Mouse (Mus musculus) forebrain, embryonic 13.5 days (tissue): ENCODE data around the gene Pramef20. TPM values are rescaled to one million over a fixed set of nuclear protein-coding genes. Genes with fewer than 3 reads are reported as not detected.
"Not testable (repeated sequence)": the region's sequence is repeated elsewhere in the genome, so short reads cannot be mapped to it uniquely, and the experiment has no call there.

ENCODE experiments used
- ATAC-seq: fragments of 200-750 bp; cut with Nextera tagmentation; 2 replicates; pipeline ENCODE4 v1.8.0; 2017
- H3K27ac ChIP-seq: fragments of 300-500 bp; sonication (generic); 2 replicates; pipeline ENCODE4 v1.5.1; 2015; ENCODE audit warnings: inconsistent platforms, mild to moderate bottlenecking, moderate library complexity
- H3K27me3 ChIP-seq: fragments of 300-500 bp; sonication (generic); 2 replicates; pipeline ENCODE4 v1.6.1; 2015; ENCODE audit warnings: mild to moderate bottlenecking, inconsistent platforms
- H3K36me3 ChIP-seq: fragments of 300-500 bp; sonication (generic); 2 replicates; pipeline ENCODE4 v1.6.1; 2015; ENCODE audit warnings: mild to moderate bottlenecking, inconsistent platforms; ENCODE audit not compliant: poor library complexity, severe bottlenecking
- H3K4me1 ChIP-seq: fragments of 300-500 bp; sonication (generic); 2 replicates; pipeline ENCODE4 v1.6.1; 2015; ENCODE audit warnings: inconsistent platforms
- H3K4me2 ChIP-seq: fragments of 300-500 bp; sonication (generic); 2 replicates; pipeline ENCODE4 v1.6.1; 2015; ENCODE audit warnings: inconsistent platforms, mild to moderate bottlenecking, moderate library complexity
- H3K4me3 ChIP-seq: fragments of 300-500 bp; sonication (generic); 2 replicates; pipeline ENCODE4 v1.5.1; 2015; ENCODE audit warnings: mild to moderate bottlenecking, inconsistent platforms
- H3K9ac ChIP-seq: fragments of 300-500 bp; sonication (generic); 2 replicates; pipeline ENCODE4 v1.6.1; 2015; ENCODE audit warnings: mild to moderate bottlenecking, inconsistent platforms
- H3K9me3 ChIP-seq: fragments of 300-500 bp; sonication (generic); replicated peaks from 2 replicates; pipeline ENCODE4 v1.6.1; 2016; ENCODE audit warnings: inconsistent platforms
- WGBS: fragments of 180-500 bp; shearing (Covaris S2); methylation state at CpG from one replicate; pipeline ENCODE4 v1.1.7; 2015; 5-methylcytosine and 5-hydroxymethylcytosine counted together
- polyA plus RNA-seq: library from polyadenylated mRNA; unstranded; fragments of >200 nt; fragmentation: Nextera tagmentation; extraction: Ambion mirVana; gene quantifications from 2 replicates; pipeline ENCODE4 v1.2.1, GENCODE M21; 2015

Gene Pramef20
- polyA plus RNA-seq = not detected in 2 replicates

DNA sequence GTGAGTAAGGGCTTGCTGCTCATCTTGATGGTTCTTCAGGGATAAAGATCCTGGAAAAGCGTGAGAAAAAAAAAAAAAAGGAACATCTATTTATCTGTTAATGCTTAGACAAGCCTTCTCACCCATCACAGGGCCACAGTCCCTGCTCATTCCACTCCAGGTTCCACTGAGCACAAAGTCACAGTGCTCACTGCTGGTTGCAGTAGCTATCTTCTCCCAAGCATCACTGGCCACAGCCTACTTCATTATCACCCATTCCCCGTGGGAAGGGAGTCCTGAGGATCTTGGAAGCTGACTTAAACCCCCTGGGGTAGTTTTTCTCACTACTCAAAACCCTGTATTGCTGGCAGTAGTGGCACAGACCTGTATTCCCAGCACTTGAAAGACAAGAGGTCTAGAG is at the start of gene Pramef20:
Gene Pramef20 (minus strand): TSS at position 23 of the 400 bp plus-strand sequence.
- Histone ChIP-seq H3K27me3 (no peaks in the 10 kb centered on the region), H3K9me3 (peaks cover 58% of the 10 kb centered on the region), H3K9ac (no peak within 1 kb of the TSS), H3K4me1 (no peaks in the 10 kb centered on the region), H3K4me2 (no peak within 1 kb of the TSS), H3K27ac (no peak within 1 kb of the TSS), H3K36me3 (no peaks in the 10 kb centered on the region), H3K4me3 (no peak within 1 kb of the TSS)
- no peak for ATAC-seq
- WGBS = 47% methylated on average over 2 of the region's 2 CpGs

DNA sequence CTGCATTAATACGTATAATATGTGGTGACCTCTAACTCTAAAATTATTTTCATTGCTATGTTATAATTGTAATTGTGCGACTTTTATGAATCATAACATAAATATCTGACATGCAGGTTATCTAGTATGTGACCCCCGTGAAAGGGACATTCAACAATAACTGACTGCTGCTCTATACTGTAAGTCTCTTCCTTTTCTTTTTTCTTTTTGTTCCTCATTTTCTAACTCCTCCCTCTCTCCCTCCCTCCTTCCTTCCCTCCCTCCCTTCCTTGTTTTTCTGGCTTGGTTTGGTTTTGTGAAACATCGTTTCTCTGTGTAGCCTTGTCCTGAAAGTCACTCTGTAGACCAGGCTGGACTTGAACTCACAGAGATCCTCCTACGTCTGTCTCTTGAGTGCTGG is 46.9 kb upstream of the Pramef20 start:
- H3K4me2 ChIP-seq = no peak overlapping the region

DNA sequence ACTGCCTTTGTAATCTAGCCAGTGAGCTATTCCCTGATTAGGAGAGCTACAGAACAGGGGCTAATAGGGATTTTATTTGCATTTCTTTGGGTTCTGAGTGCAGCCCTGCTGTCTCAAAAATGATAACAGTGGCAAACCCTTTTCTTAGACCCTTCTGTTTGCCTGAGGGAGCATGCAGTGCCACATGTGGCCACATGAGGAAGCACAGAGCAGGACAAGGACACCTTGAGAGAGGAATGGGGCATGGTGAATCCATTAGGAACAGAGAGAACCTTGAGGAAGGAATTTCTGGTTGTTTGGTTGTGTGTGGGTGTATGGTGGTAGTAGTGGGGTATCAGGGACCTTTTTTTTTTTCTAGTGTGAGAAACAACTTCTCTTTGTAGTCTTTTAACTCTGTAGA is 42.9 kb upstream of the Pramef20 start:
- H3K9me3 ChIP-seq = peaks cover 70% of the 10 kb centered on the region
- no peak overlapping the region for H3K4me3 ChIP-seq
- no peaks in the 10 kb centered on the region for H3K27me3 ChIP-seq
- H3K36me3 ChIP-seq = no peaks in the 10 kb centered on the region
- no peak for ATAC-seq
- no peak overlapping the region for H3K27ac ChIP-seq
- no peaks in the 10 kb centered on the region for H3K4me1 ChIP-seq
- no peak overlapping the region for H3K9ac ChIP-seq
- H3K4me2 ChIP-seq = no peak overlapping the region

More for the DNA sequence above, 46.9 kb upstream of the Pramef20 start:
- Histone ChIP-seq H3K9ac (no peak overlapping the region), H3K27ac (no peak overlapping the region), H3K4me1 (no peaks in the 10 kb centered on the region), H3K4me3 (no peak overlapping the region), H3K36me3 (no peaks in the 10 kb centered on the region), H3K9me3 (peaks cover 45% of the 10 kb centered on the region), H3K27me3 (no peaks in the 10 kb centered on the region)
- 79% methylated on average over 5 of the region's 5 CpGs for WGBS
- ATAC-seq = no peak

DNA sequence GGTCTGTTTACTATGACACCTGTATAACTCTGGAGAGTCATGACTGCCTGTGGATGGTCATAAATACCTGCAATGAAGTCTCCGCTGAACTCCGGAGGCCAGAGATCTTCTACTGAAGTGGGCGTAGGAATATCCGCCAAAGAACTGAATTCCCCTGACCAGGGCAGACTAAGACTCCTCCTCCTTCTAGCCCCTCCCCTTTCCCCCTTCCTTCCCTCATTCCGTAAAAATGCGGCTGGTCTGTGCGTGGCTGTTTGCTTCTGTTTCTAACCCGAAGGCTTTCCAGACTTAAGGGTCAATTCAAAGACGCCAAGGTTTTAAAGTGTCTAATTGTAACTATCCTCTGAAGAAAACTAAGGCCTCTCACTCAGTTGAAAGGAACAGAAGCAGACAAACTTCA is 30.6 kb upstream of the Pramef20 start, which contains the start of gene Pramef12:
Gene Pramef12 (minus strand): TSS at position 175 of the 400 bp plus-strand sequence.
- ATAC-seq = no peak
- no peaks in the 10 kb centered on the region for H3K4me1 ChIP-seq
- 89% methylated on average over 9 of the region's 9 CpGs for WGBS
- no peak within 1 kb of the TSS for H3K9ac ChIP-seq
- no peak within 1 kb of the TSS for H3K27ac ChIP-seq
- H3K27me3 ChIP-seq = no peaks in the 10 kb centered on the region
- no peak within 1 kb of the TSS for H3K4me3 ChIP-seq
- no peaks in the 10 kb centered on the region for H3K36me3 ChIP-seq
- peaks cover 44% of the 10 kb centered on the region for H3K9me3 ChIP-seq
- no peak within 1 kb of the TSS for H3K4me2 ChIP-seq

DNA sequence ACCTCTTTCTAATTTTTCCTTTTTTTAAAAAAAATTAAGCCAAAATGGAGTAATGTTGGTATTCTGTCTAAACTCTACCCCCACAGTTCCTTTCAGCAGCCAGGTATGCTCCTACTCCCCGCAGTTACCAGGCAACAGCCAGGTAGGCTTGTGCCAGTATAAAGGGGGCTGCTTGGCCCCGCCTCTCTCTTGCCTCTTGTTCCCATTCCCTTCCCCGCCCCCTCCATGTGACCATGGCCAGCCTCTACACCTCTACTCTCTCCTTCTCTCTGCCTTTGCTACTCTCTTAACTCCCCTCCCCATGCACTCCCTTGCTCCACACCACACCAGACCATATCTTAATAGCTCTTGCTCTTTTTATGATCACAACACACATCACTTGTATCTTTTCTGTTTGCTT is 28.5 kb upstream of the Pramef20 start:
- H3K9ac ChIP-seq = no peak overlapping the region
- no peak overlapping the region for H3K4me3 ChIP-seq
- H3K4me1 ChIP-seq = no peaks in the 10 kb centered on the region
- no peak overlapping the region for H3K27ac ChIP-seq
- no peaks in the 10 kb centered on the region for H3K27me3 ChIP-seq
- no peaks in the 10 kb centered on the region for H3K36me3 ChIP-seq
- 53% methylated on average over 3 of the region's 3 CpGs for WGBS
- no peak overlapping the region for H3K4me2 ChIP-seq
- peaks cover 40% of the 10 kb centered on the region for H3K9me3 ChIP-seq
- no peak for ATAC-seq

DNA sequence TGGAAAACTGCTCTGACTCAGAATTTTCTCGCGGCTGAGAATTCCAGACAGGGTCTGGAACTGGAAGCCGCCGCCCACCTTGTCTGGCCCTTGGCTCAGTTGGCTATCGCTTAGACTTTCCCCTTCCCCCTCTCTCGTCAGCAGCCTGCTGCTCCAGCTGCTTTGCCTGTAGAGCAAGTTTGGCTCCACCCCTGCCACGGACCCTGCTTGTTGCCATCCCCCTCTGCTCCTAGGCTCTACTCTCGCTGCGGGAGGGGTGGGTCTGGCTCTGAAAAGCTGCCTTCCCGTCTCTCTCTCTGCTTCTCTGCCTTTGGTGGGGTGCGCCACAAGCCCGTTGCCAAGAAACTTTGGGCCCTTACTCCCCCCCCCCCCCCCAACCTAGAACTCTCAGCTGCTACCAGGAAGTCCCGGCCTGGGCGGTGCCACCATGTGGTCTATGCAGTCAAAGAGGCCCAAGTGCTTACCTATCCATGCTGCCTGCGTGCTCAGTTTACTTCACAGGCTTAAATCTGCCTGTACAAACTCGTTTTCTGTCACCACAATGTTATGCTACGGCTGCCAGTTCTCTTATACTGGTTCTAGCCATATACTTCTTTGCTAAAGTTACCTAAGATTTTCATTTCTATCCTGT is 26.8 kb upstream of the Pramef20 start:
- WGBS = 8% methylated on average over 16 of the region's 17 CpGs
- H3K4me2 ChIP-seq = peak overlapping the region; percentile 16; the same call in 1 of the 2 replicates

DNA sequence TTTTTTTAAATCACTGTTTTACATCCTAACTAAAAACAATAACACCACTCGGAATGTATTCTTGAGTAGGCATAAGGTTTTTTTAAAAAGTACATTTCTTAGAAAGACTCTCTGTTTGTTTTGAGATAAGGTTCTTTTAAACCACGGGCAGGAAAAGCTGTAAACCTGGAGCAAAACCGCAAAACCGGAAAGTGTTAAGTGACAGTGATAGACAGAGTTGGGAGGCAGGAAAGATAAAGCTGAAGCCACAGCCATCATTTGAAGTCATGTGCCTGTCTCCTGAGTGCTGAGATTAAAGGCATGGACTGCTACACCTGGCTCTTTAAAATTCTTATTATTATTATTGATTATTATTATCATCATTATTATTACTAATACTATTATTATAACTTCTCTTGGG is 25.0 kb upstream of the Pramef20 start:
- Histone ChIP-seq H3K9ac (no peak overlapping the region), H3K4me3 (no peak overlapping the region), H3K4me2 (no peak overlapping the region), H3K9me3 (peaks cover 22% of the 10 kb centered on the region), H3K4me1 (no peaks in the 10 kb centered on the region), H3K27ac (no peak overlapping the region), H3K27me3 (no peaks in the 10 kb centered on the region), H3K36me3 (no peaks in the 10 kb centered on the region)
- 95% methylated on average over 4 of the region's 4 CpGs for WGBS
- ATAC-seq = no peak

More for the DNA sequence above, 26.8 kb upstream of the Pramef20 start:
- no peak for ATAC-seq
- Histone ChIP-seq H3K4me1 (no peaks in the 10 kb centered on the region), H3K9me3 (peaks cover 26% of the 10 kb centered on the region), H3K36me3 (no peaks in the 10 kb centered on the region), H3K9ac (no peak overlapping the region), H3K27me3 (no peaks in the 10 kb centered on the region), H3K4me3 (no peak overlapping the region), H3K27ac (no peak overlapping the region)

DNA sequence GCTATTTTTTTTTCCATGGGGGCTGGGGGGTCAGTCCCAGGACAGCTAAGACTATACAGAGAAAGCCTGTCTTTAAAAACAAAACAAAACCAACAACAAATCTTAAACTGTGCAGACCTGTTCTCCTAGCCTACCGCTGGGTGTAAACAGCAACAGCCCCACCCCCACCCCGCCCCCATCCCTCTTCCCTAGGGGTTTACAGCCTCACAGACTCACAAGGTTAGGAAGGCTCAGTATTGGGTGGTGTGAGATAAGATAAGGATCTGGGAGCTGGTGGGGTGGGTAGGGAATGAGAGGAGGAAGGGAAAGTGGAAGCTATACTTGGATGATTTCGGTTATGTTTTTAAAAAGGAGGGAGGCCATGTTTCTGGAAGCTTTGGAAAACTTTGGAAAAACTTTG is 18.6 kb upstream of the Pramef20 start:
- Histone ChIP-seq H3K4me1 (no peaks in the 10 kb centered on the region), H3K9me3 (peaks cover 62% of the 10 kb centered on the region), H3K4me3 (no peak overlapping the region), H3K36me3 (no peaks in the 10 kb centered on the region), H3K9ac (no peak overlapping the region), H3K27me3 (no peaks in the 10 kb centered on the region), H3K27ac (no peak overlapping the region), H3K4me2 (no peak overlapping the region)
- no peak for ATAC-seq
- 45% methylated on average over 3 of the region's 3 CpGs for WGBS

DNA sequence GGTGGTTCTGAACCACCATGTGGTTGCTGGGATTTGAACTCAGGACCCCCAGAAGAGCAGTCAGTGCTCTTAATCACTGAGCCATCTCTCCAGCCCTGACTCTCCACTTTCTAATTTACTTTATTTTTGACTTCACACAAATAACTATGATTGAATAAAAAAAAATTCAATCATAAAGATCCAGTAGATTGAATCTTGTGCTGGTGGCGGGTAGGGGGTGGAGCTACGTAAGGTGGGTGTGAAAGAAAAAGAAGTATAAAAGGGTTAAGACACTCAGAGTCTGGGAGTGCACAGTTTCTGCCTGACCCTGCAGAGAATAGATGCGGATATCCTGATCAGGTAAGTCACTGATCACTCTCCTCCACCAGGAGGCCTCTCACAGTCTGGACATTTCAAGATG is 20.1 kb downstream of the Pramef20 start, which contains the start of gene Gm13119:
Gene Gm13119 (plus strand): TSS at position 301 of the 400 bp plus-strand sequence.
- ATAC-seq, H3K4me1 ChIP-seq, H3K36me3 ChIP-seq, H3K4me2 ChIP-seq, H3K27ac ChIP-seq, H3K27me3 ChIP-seq, H3K9ac ChIP-seq, H3K4me3 ChIP-seq: not testable (repeated sequence)
- WGBS = 92% methylated on average over 3 of the region's 3 CpGs
- peaks cover 44% of the 10 kb centered on the region for H3K9me3 ChIP-seq

DNA sequence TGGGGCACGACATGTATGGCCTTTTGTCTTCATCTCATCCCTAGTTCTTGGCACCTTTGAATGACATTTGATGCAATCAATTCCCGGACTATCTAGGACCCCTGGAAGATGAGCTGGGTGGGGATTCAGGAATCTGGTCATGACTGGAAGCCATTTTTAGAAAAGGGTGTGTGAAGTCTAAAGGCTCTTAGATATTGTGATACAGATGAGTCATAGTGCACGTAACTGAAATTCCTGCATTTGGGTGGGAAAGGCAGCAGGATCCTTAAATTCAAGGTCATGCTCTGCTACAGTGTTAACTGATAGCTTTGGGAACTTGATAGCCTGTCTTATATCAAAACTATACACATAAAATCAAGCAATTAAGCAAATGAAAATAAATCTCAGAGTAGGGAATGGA is 41.9 kb downstream of the Pramef20 start:
- whole genome bisulfite sequencing = 79% methylated on average over 3 of the region's 3 CpGs
- H3K9me3 ChIP-seq, H3K4me2 ChIP-seq, H3K9ac ChIP-seq, H3K36me3 ChIP-seq, H3K27ac ChIP-seq, H3K4me3 ChIP-seq, H3K27me3 ChIP-seq, H3K4me1 ChIP-seq, ATAC-seq: not testable (repeated sequence)

DNA sequence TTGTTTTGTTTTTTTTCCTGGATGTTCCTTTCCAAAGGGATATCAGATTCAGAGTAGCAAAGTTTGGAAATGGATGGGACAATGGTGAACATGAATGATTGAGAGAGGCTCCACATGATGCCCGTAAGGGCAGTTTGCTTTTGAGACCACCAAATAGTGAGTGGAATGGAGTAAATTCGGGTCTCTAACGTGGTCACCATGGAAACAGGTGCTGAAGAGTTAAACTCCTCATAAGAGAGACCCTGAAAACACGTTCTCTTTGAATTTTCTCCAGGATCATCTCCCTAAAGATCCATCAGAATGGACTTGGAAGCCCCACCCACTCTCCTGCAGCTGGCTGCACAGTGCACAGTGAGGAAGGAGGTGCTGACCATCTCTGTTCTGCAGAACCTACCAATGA is 47.8 kb downstream of the Pramef20 start, which contains the start of gene Gm13128:
Gene Gm13128 (plus strand): TSS at position 301 of the 400 bp plus-strand sequence.
- not testable (repeated sequence) for H3K27me3 ChIP-seq, ATAC-seq, H3K4me3 ChIP-seq, H3K9ac ChIP-seq, H3K27ac ChIP-seq, H3K36me3 ChIP-seq, H3K4me2 ChIP-seq, H3K4me1 ChIP-seq, H3K9me3 ChIP-seq
- WGBS = 58% methylated on average over 4 of the region's 4 CpGs
